Mouse (Mus musculus) midbrain, embryonic 15.5 days (tissue): ENCODE measurements at regions not wholly inside any gene's neighbourhood (a gene's known extent, or its start where the extent isn't known, plus 50 kb on each side); places are given as distances from the start of the nearest gene placed in this dataset.

Experiments used
- ATAC-seq: fragments of 200-750 bp; cut with Nextera tagmentation; replicated peaks from 2 replicates; pipeline ENCODE4 v1.8.0; 2017; ENCODE audit warnings: moderate TSS enrichment
- H3K27ac ChIP-seq: fragments of 300-500 bp; sonication (generic); 2 replicates; pipeline ENCODE4 v1.5.1; 2015; ENCODE audit warnings: mild to moderate bottlenecking, inconsistent platforms
- H3K27me3 ChIP-seq: fragments of 300-500 bp; sonication (generic); replicated peaks from 2 replicates; pipeline ENCODE4 v1.6.1; 2015; ENCODE audit warnings: inconsistent platforms
- H3K36me3 ChIP-seq: fragments of 300-500 bp; sonication (generic); replicated peaks from 2 replicates; pipeline ENCODE4 v1.6.1; 2015; ENCODE audit warnings: inconsistent platforms
- H3K4me1 ChIP-seq: fragments of 300-500 bp; sonication (generic); 2 replicates; pipeline ENCODE4 v1.6.1; 2015; ENCODE audit warnings: inconsistent platforms
- H3K4me2 ChIP-seq: fragments of 300-500 bp; sonication (generic); 2 replicates; pipeline ENCODE4 v1.6.1; 2015; ENCODE audit warnings: inconsistent platforms, mild to moderate bottlenecking, moderate library complexity
- H3K4me3 ChIP-seq: fragments of 300-500 bp; sonication (generic); 2 replicates; pipeline ENCODE4 v1.5.1; 2015; ENCODE audit warnings: mild to moderate bottlenecking, inconsistent platforms
- H3K9ac ChIP-seq: fragments of 300-500 bp; sonication (generic); 2 replicates; pipeline ENCODE4 v1.6.1; 2015; ENCODE audit warnings: mild to moderate bottlenecking, inconsistent platforms
- H3K9me3 ChIP-seq: fragments of 300-500 bp; sonication (generic); 2 replicates; pipeline ENCODE4 v1.6.1; 2016; ENCODE audit warnings: inconsistent platforms
- WGBS: fragments of 180-500 bp; shearing (Covaris S2); methylation state at CpG from one replicate; pipeline ENCODE4 v1.1.7; 2015; ENCODE audit warnings: mixed read lengths; 5-methylcytosine and 5-hydroxymethylcytosine counted together

GRCm38 (mm10) chr8:128026981-128027380 lies 331.4 kb upstream of the Nrp1 start:
- 57% methylated on average over 2 of the region's 2 CpGs for WGBS
- Histone ChIP-seq H3K4me1 (0 out of 2 replicates have a peak, but pooled peaks cover 2% of the 10 kb centered on the region), H3K27me3 (no peaks in the 10 kb centered on the region), H3K4me2 (no peak overlapping the region), H3K9me3 (no peaks in the 10 kb centered on the region), H3K36me3 (no peaks in the 10 kb centered on the region), H3K27ac (no peak overlapping the region), H3K4me3 (no peak overlapping the region), H3K9ac (no peak overlapping the region)
- no peak for ATAC-seq

DNA sequence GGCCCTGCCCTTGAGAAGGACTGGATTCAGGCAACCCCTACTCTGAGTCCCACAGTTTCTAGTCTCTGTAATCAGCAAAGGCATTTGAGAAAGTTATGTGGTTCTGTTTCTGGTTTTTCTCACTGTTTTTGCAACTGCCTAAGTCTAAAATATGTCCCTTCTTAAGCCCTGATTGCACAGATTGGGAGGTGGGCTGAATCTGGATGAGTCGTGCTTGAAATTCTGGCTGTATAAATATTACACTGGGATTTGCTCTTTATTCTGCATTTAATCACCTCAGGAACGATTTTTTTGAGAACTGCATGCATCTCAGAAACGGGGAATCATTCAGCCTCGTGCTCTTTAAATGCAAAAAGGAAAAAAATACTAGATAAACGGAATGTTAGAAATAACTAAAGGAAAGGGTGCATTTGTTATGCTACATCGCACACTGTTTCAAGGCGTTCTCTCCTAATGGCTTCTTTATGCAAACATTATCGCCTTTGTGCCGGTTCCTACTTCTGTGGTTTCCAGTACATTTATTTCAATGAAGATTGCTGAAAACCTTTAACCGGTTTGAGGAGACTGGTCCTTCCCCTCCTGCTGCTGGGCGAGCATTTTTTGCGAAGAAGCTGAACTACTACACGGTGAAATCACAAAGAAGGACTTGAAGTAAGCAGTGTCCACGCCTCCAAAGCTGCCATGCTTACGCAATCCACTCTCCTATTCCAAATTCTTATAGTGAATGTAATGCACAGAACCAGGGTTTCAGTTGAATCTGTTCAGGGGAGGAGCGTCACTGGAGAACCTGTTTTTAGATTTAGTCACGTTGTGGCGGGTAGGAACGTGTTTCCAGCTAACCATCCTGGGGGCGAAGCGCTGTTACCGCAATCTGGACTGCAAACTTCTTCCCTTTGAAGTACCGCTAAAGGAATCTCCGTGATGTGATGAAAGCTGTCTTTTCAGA lies 327.8 kb upstream of the Nrp1 start:
- 74% methylated on average over 24 of the region's 24 CpGs for WGBS
- no peaks in the 10 kb centered on the region for H3K27me3 ChIP-seq
- H3K27ac ChIP-seq: peak overlapping the region; percentile 38; the same call in 1 of the 2 replicates
- H3K9me3 ChIP-seq: no peaks in the 10 kb centered on the region
- H3K4me3 ChIP-seq: no peak overlapping the region
- H3K4me1 ChIP-seq: 0 out of 2 replicates have a peak, but pooled peaks cover 2% of the 10 kb centered on the region
- no peak overlapping the region for H3K4me2 ChIP-seq
- H3K36me3 ChIP-seq: no peaks in the 10 kb centered on the region
- ATAC-seq: no peak
- no peak overlapping the region for H3K9ac ChIP-seq

DNA sequence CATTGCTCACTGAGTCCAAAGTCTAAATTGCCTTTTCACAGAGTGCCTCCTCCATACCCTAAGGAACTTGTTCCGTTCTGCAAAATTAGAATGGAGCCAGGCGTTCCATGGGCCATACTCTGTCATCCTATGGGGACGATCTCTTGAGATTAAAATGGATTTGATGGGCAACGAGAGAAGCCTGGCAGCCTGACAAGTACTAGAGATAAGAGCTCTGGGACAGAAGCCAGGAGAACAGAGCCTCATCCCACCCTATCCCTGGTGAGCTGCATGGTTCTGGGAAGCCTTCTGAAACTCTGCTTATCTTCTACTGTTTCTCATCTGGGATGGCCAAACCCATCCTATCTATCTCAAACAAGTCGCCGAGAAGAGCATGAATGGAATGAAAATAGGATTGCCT lies 324.3 kb upstream of the Nrp1 start:
- Histone ChIP-seq H3K36me3 (no peaks in the 10 kb centered on the region), H3K27ac (no peak overlapping the region), H3K4me3 (no peak overlapping the region), H3K27me3 (no peaks in the 10 kb centered on the region), H3K4me1 (no peaks in the 10 kb centered on the region), H3K9ac (no peak overlapping the region), H3K4me2 (no peak overlapping the region), H3K9me3 (no peaks in the 10 kb centered on the region)
- 76% methylated on average over 6 of the region's 6 CpGs for whole genome bisulfite sequencing
- ATAC-seq: no peak

- no peak overlapping the region for H3K27ac ChIP-seq
- no peak overlapping the region for H3K9ac ChIP-seq
These were observed 322.7 kb upstream of the Nrp1 start for GRCm38 (mm10) chr8:128035672-128036071.

GRCm38 (mm10) chr8:128039341-128040064 lies 318.9 kb upstream of the Nrp1 start:
- Histone ChIP-seq H3K9me3 (no peaks in the 10 kb centered on the region), H3K36me3 (no peaks in the 10 kb centered on the region), H3K4me1 (no peaks in the 10 kb centered on the region), H3K4me3 (no peak overlapping the region), H3K27ac (no peak overlapping the region), H3K9ac (no peak overlapping the region), H3K27me3 (no peaks in the 10 kb centered on the region), H3K4me2 (no peak overlapping the region)
- ATAC-seq: no peak
- 79% methylated on average over 6 of the region's 6 CpGs for WGBS

More at GRCm38 (mm10) chr8:128035672-128036071, 322.7 kb upstream of the Nrp1 start:
- Histone ChIP-seq H3K9me3 (no peaks in the 10 kb centered on the region), H3K27me3 (no peaks in the 10 kb centered on the region), H3K4me1 (no peaks in the 10 kb centered on the region), H3K4me3 (no peak overlapping the region), H3K36me3 (no peaks in the 10 kb centered on the region), H3K4me2 (no peak overlapping the region)
- ATAC-seq: no peak
- 78% methylated on average over 3 of the region's 3 CpGs for WGBS

- no peaks in the 10 kb centered on the region for H3K36me3 ChIP-seq
- 64% methylated on average over 2 of the region's 2 CpGs for WGBS
These were observed 315.5 kb upstream of the Nrp1 start for GRCm38 (mm10) chr8:128042877-128043276.

GRCm38 (mm10) chr8:128043392-128043791 lies 315.0 kb upstream of the Nrp1 start:
- H3K27me3 ChIP-seq: no peaks in the 10 kb centered on the region
- 67% methylated on average over 4 of the region's 4 CpGs for WGBS
- H3K27ac ChIP-seq: no peak overlapping the region
- no peaks in the 10 kb centered on the region for H3K9me3 ChIP-seq
- no peak overlapping the region for H3K4me2 ChIP-seq
- no peak overlapping the region for H3K4me3 ChIP-seq
- no peak for ATAC-seq
- no peaks in the 10 kb centered on the region for H3K36me3 ChIP-seq
- no peaks in the 10 kb centered on the region for H3K4me1 ChIP-seq
- no peak overlapping the region for H3K9ac ChIP-seq

More at GRCm38 (mm10) chr8:128042877-128043276, 315.5 kb upstream of the Nrp1 start:
- Histone ChIP-seq H3K4me1 (no peaks in the 10 kb centered on the region), H3K9me3 (no peaks in the 10 kb centered on the region), H3K4me3 (no peak overlapping the region), H3K4me2 (no peak overlapping the region), H3K27me3 (no peaks in the 10 kb centered on the region), H3K27ac (no peak overlapping the region), H3K9ac (no peak overlapping the region)
- no peak for ATAC-seq

DNA sequence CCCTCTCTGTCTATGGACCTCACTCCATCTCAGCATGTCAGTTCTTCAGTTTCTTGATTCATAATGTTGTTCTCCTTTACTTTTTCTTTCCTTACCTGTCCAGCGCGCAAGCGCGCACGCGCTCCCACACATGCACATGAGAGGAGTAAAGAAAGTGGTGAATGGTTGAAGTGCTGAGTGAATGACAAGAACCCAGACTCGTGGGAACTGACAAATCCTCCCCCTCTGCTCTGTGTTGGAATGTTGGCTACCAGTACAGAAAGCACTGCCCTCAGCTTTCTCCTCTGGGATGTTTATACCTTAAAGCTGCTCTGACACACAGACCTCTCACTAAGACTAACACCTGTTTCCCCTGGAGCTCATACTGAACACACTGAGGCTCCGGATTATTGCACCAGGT lies 302.2 kb upstream of the Nrp1 start:
- H3K9ac ChIP-seq: no peak overlapping the region
- H3K27ac ChIP-seq: no peak overlapping the region
- H3K27me3 ChIP-seq: no peaks in the 10 kb centered on the region
- no peaks in the 10 kb centered on the region for H3K36me3 ChIP-seq
- no peak for ATAC-seq
- H3K4me1 ChIP-seq: no peaks in the 10 kb centered on the region
- no peaks in the 10 kb centered on the region for H3K9me3 ChIP-seq
- 91% methylated on average over 8 of the region's 8 CpGs for WGBS
- H3K4me3 ChIP-seq: no peak overlapping the region
- H3K4me2 ChIP-seq: no peak overlapping the region

DNA sequence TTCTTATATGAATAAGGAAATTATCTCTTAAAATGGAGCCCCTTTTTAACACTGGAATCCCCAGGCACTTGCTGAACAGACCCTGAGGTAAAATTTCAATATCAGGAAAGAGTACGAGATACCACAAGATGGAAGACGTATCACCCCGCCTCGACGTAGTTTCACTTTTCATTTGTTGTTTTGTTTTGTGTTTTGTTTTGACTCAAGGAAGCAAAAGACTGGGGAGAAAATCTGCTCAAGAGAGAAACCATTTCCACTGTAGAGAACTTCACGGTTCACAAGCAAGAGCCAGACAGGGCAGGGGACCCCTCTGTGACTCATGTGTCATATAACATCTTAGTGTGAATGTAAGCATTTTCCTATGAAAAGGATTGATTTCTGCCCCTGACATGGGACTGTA lies 300.6 kb upstream of the Nrp1 start:
- H3K36me3 ChIP-seq: no peaks in the 10 kb centered on the region
- H3K4me1 ChIP-seq: no peaks in the 10 kb centered on the region
- H3K9ac ChIP-seq: no peak overlapping the region
- H3K27ac ChIP-seq: no peak overlapping the region
- H3K4me2 ChIP-seq: no peak overlapping the region
- 90% methylated on average over 6 of the region's 6 CpGs for WGBS
- H3K27me3 ChIP-seq: no peaks in the 10 kb centered on the region
- ATAC-seq: no peak
- no peaks in the 10 kb centered on the region for H3K9me3 ChIP-seq
- H3K4me3 ChIP-seq: no peak overlapping the region

DNA sequence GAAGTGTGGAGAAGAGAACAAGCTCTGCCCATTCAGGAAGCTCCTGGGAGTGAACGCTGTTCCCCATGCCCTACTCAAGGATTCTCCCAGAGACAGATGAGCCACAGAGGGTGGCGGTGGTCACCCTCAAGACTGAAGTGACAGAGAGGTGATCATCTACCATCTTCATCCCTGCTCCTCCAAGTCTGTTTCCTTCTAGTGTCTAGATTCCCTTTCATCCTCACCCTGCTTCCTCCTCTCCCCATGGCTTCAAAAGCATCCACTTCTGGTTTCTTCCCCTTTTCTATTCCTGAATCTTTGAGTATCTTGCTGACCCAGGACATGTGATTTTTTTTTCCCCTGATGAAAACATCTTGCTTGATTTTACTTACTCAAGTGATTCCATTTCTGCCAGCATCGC lies 298.6 kb upstream of the Nrp1 start:
- WGBS: 95% methylated on average over 3 of the region's 3 CpGs
- H3K4me1 ChIP-seq: no peaks in the 10 kb centered on the region

DNA sequence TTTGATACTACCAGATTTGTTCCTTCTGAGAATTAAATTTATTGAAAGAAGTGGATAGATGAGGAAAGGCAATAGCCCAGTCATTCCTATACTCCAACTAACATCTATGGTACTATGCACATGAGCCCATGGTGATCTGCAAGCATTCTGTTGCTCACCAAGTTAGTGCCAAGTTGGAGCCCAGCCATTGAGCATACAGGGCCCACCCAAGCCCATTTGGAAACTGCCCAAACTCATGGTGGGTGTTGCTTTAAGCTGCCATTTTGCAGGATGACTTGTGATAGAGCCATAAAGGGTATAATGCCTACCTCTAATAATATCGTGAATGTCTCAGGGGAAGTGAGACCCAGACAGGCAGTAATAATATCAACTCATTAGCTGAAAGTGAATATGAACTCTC lies 294.2 kb upstream of the Nrp1 start:
- 83% methylated on average over 1 of the region's 1 CpGs for WGBS
- ATAC-seq: no peak
- no peaks in the 10 kb centered on the region for H3K36me3 ChIP-seq

More for the DNA sequence above, 298.6 kb upstream of the Nrp1 start:
- no peaks in the 10 kb centered on the region for H3K9me3 ChIP-seq
- no peak overlapping the region for H3K27ac ChIP-seq
- H3K9ac ChIP-seq: no peak overlapping the region
- H3K4me2 ChIP-seq: no peak overlapping the region
- H3K4me3 ChIP-seq: no peak overlapping the region
- no peak for ATAC-seq
- no peaks in the 10 kb centered on the region for H3K36me3 ChIP-seq
- H3K27me3 ChIP-seq: no peaks in the 10 kb centered on the region

GRCm38 (mm10) chr8:128065127-128065526 lies 293.3 kb upstream of the Nrp1 start:
- Histone ChIP-seq H3K4me1 (no peaks in the 10 kb centered on the region), H3K4me3 (no peak overlapping the region), H3K4me2 (no peak overlapping the region), H3K27ac (no peak overlapping the region), H3K9ac (no peak overlapping the region), H3K36me3 (no peaks in the 10 kb centered on the region), H3K9me3 (no peaks in the 10 kb centered on the region), H3K27me3 (no peaks in the 10 kb centered on the region)
- 81% methylated on average over 2 of the region's 2 CpGs for WGBS
- ATAC-seq: no peak

More for the DNA sequence above, 294.2 kb upstream of the Nrp1 start:
- H3K9me3 ChIP-seq: no peaks in the 10 kb centered on the region
- H3K4me3 ChIP-seq: no peak overlapping the region
- H3K9ac ChIP-seq: no peak overlapping the region
- no peaks in the 10 kb centered on the region for H3K4me1 ChIP-seq
- H3K27me3 ChIP-seq: no peaks in the 10 kb centered on the region
- H3K27ac ChIP-seq: no peak overlapping the region
- no peak overlapping the region for H3K4me2 ChIP-seq
